Mouse (Mus musculus) heart, postnatal 0 days (tissue): ENCODE results near the gene Lhfpl4.

Experiments used
- CTCF ChIP-seq: IDR thresholded peaks from 2 replicates; pipeline ENCODE4 v1.5.1; 2016; ENCODE audit warnings: antibody characterized with exemption, control low read depth, low read depth
- EP300 ChIP-seq: IDR thresholded peaks from 2 replicates; pipeline ENCODE4 v1.6.1; 2016; ENCODE audit warnings: antibody characterized with exemption, low read depth

DNA sequence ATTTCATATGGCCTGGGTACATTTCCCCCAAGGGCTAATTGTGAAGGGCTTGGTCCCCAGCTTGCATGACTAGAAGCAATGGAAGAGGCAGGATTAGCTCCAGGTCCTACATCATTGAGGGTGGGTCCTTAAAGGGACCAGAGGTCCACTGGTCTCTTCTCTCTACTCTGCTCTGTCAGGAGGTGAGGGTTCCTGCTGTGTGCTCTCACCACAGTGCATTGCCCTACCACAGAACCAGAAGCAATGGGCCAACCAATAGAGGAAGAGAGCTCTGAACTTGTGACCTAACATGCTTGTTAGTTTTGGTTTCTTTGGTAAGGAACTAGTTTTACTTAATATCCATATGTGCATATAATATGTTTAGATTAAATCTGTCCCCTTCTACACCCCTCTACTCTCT, 31.5 kb upstream of the Lhfpl4 start:
- no peak for TF ChIP-seq EP300
- TF ChIP-seq CTCF: no peak
